Mouse (Mus musculus) cerebral cortex, adult 2 months (tissue): ENCODE data around the gene Map4k3.

Source experiments
- WGBS: fragments of 180-500 bp; shearing (Covaris S2); methylation state at CpG from one replicate; pipeline ENCODE4 v1.1.7; 2018; 5-methylcytosine and 5-hydroxymethylcytosine counted together

Map4k3 gene

DNA sequence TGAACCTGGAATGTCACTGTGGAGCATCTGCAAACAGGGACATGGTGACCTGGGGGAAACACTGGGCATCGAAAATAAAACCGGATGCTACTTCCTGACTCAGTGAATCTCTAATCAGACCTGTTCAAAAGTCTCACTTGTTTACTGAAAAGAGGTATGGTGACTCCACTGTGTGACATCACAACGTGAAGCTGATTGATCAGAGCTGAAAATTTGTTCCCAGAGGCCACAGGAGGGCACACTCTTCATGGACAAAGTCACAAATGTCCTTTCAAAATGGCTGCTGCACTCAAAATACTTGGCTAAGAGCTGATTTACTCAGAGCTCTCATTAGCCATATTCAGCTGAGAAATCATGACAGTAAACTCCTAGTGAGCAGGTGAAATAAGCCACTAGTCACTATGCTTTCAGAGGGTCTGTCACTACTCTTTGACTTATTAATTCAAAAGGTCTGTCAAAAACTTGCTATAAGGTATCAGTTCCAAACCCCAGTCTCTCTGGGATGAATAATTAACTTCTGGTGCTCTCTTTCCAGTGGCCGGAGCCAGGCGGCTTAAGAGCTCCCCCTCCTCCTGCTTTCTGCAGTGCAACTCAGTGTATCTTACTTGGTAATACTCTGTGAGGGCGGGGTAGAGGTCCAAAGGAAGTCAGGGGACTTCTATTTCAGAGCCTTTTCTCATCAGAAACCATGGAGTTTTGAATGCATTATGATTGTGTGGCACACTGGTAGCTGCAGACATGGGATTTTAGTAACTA lies 44.3 kb downstream of the Map4k3 start:
- 54% methylated on average over 6 of the region's 6 CpGs for WGBS

- WGBS, result 77% methylated on average over 5 of the region's 5 CpGs
Measured at GRCm38 (mm10) chr17:80683041-80683440, 45.2 kb downstream of the Map4k3 start.

DNA sequence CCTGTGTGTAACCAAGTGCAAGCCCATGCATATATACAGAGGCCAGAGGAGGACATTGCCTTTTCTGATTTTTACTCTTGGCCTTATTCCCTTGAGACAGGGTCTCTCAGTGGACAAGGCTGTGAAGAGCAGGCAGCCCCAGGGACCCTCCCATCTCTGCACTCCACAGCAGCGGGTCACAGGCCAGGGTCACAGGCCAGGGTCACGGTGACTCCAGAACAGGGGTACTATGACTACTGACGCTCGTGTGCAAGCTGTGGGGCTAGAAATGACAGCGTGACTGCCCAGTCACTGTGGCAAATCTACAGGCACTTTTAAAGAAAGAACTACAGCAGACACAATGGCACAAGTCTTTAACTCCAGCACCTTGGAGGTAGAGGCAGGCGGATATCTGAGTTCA lies 50.1 kb downstream of the Map4k3 start:
- 92% methylated on average over 6 of the region's 6 CpGs for WGBS

DNA sequence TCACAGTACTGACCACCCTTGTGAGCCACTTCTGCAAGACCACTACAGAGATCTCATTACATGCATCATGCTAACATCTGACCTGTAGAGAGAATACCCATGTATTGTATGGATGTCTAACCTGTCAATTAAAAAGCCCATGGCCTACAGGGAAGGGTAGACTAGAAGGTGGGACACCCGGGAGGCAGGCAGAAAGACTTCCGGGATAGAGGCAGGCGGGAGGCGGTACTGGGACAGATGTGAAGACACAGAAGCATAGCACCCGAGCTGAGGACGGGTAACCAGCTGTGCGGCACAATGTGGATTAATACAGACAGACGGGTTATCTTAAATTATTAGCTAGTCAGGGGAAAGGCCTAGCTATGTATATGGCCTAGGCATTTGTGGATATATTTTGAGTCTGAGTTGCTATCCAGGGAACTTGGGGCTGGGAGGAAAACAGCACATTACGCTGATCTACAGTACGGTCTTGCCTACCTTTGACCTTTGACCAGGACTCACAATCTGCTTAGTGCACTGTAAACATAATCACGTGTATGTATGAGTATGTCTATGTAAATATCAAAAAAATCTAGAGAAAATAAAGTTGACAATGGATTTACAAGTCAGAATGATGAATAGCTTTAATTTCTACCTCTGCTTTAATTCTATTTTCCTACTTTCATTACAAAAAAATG lies 51.3 kb downstream of the Map4k3 start:
- WGBS, result 84% methylated on average over 11 of the region's 11 CpGs

DNA sequence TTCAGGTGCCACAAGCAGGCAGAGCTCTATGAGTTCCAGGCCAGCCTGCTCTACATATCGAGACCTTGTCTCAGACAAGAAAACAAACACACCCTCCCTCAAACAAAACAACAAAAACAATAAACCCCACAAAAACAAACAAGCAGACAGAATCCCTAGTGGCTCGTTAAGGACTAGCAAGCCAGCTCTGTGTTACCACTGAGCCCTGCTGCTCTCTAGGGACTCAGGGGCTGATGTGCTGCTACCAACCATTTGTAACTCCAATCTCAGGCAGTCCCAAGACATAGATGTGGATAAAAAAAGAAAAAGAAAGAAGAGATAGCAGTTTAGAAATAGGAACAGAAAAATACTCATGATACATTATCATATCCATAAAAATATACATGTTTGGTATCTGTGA lies 52.1 kb downstream of the Map4k3 start:
- 41% methylated on average over 2 of the region's 2 CpGs for WGBS

- WGBS, result 87% methylated on average over 1 of the region's 1 CpGs
Measured at GRCm38 (mm10) chr17:80670395-80670794, 57.9 kb downstream of the Map4k3 start.

- 70% methylated on average over 4 of the region's 4 CpGs for WGBS
Measured at GRCm38 (mm10) chr17:80663623-80664022, 64.7 kb downstream of the Map4k3 start.

GRCm38 (mm10) chr17:80662836-80663620 lies 65.3 kb downstream of the Map4k3 start:
- 91% methylated on average over 7 of the region's 7 CpGs for WGBS

GRCm38 (mm10) chr17:80661896-80662295 lies 66.4 kb downstream of the Map4k3 start:
- WGBS, result 56% methylated on average over 3 of the region's 3 CpGs

DNA sequence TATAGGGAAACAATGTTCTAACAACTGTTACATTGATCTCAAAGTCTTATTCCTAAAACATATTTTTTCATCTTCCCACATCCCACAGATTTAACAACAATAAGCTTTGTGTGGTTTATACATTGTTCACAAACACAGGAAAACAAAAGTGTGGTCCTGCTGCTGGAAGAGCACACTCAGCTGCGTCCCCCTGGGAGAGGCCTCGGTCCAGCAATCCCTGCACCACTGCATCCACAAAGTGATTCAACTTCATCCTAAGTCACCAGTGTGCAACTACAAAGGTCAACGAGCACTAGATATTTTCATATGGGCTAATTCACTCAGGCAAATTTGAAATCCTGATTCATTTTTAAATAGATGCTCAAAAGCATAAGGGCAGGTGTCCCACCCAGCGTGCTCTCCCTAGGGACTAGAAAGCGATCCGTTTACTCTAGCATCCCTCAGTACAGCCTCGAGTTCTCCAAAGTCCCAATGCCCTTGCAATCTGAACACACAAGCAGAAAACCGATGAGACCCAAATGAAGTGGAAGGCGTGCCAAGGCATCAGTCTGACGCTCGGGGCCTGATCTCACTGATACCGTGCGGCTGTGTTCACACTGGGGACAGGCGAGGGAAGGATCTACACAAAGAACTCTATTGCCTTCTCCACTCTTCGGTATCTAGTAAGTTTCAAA lies 67.4 kb downstream of the Map4k3 start:
- WGBS, result 76% methylated on average over 15 of the region's 15 CpGs

GRCm38 (mm10) chr17:80660234-80660633 lies 68.1 kb downstream of the Map4k3 start:
- 69% methylated on average over 2 of the region's 2 CpGs for WGBS

DNA sequence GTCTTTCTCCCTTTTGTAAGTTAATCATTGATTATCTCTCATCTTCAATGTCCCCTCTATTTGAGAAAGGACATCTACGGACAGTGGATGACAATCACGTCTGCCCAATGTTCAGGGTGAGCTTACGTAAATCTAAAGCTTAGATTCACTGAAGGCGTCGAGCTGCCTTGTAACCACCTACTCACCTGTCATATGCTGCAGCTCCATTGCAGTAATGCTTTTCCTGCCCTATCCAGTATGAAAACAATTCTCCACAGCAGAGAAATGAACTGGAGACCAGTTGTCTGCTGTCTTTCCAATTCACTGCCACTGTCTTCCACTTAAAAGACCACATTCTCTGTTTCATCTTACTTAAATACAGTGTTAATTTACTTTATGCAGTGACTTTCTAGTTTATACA lies 68.5 kb downstream of the Map4k3 start:
- WGBS, result 75% methylated on average over 5 of the region's 5 CpGs

GRCm38 (mm10) chr17:80654323-80654722 lies 74.0 kb downstream of the Map4k3 start:
- 89% methylated on average over 3 of the region's 3 CpGs for WGBS

DNA sequence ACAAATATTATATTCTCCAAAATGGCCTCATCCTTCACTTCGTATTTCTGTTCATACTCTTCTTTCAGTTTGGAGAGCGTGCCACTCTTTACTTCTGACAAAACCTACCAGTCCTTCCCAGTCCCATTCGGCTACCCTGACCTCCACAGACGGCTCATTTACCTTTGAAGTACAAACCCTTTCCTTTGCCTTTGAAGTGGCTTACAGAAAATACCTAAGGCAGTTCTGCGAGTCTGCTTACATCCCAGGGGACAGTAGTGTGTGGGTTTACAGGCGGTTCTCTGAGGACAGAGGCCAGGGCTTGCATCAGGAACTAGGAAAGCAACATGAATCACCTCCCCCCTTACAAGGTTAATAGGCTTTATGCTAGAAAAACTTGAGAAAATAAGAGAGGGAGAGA lies 75.5 kb downstream of the Map4k3 start:
- 82% methylated on average over 6 of the region's 6 CpGs for WGBS

GRCm38 (mm10) chr17:80646843-80647242 lies 81.4 kb downstream of the Map4k3 start:
- 65% methylated on average over 5 of the region's 5 CpGs for WGBS

- WGBS, result 80% methylated on average over 6 of the region's 6 CpGs
Measured at GRCm38 (mm10) chr17:80646131-80646530, 82.2 kb downstream of the Map4k3 start.

- WGBS, result 78% methylated on average over 8 of the region's 8 CpGs
Measured at GRCm38 (mm10) chr17:80645694-80646034, 82.6 kb downstream of the Map4k3 start.

GRCm38 (mm10) chr17:80644983-80645693 lies 83.1 kb downstream of the Map4k3 start:
- 73% methylated on average over 14 of the region's 14 CpGs for WGBS

- 71% methylated on average over 13 of the region's 13 CpGs for WGBS
Measured at GRCm38 (mm10) chr17:80644567-80644966, 83.7 kb downstream of the Map4k3 start.

DNA sequence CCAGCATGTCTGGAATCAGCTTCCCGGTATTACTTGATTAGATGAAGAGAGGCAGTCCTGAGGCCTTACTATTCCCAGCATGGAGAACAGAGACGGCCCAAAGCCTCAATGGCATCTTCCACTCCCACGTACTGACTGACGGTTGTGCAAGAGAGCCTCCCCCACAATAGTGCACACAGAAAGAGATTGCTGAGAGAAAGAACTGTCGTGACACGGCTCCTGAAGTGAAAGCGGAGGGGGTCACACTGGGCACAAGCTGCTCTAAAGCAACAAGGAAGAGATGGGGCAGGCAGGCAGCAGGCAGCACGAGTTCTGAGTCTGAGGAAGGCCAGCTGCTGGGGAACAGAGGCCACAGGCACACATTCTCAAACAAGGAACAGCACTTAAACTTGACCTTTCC lies 90.2 kb downstream of the Map4k3 start:
- WGBS, result 42% methylated on average over 8 of the region's 8 CpGs

DNA sequence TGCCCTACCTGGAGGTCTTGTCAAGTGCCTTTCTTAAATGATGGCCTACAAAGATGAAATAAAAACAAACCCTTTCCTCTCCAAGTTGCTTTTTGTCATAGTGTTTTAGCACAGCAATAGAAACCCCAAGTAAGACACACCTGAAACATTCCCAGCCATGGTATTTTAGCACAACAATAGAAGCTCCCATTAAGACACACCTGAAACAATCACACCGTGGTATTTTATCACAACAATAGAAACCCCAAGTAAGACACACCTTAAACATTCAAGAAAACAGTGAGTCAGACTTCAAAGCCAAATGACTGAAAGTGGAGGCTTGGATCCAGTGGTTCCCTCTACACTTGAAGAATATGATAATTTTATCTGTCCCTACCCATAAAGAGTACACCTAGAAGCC lies 92.5 kb downstream of the Map4k3 start:
- WGBS, result 83% methylated on average over 1 of the region's 1 CpGs
